Mouse (Mus musculus) hindbrain, embryonic 16.5 days (tissue): ENCODE measurements at regions not wholly inside any gene's neighbourhood (a gene's known extent, or its start where the extent isn't known, plus 50 kb on each side); places are given as distances from the start of the nearest gene placed in this dataset.
"Not testable (repeated sequence)": the region's sequence is repeated elsewhere in the genome, so short reads cannot be mapped to it uniquely, and the experiment has no call there.

ENCODE experiments used
- ATAC-seq: fragments of 200-750 bp; cut with Nextera tagmentation; 2 replicates; pipeline ENCODE4 v1.8.0; 2017; ENCODE audit warnings: moderate TSS enrichment, moderate library complexity
- H3K27ac ChIP-seq: fragments of 300-500 bp; sonication (generic); 2 replicates; pipeline ENCODE4 v1.5.1; 2014; ENCODE audit warnings: low read depth, mild to moderate bottlenecking, control low read depth, low read length, moderate library complexity
- H3K27me3 ChIP-seq: fragments of 300-500 bp; sonication (generic); replicated peaks from 2 replicates; pipeline ENCODE4 v1.6.1; 2014; ENCODE audit warnings: low read length; ENCODE audit not compliant: control insufficient read depth, insufficient read depth
- H3K36me3 ChIP-seq: fragments of 300-500 bp; sonication (generic); 2 replicates; pipeline ENCODE4 v1.6.1; 2014; ENCODE audit warnings: mild to moderate bottlenecking, low read length, moderate library complexity, mixed read lengths; ENCODE audit not compliant: control insufficient read depth, insufficient read depth
- H3K4me1 ChIP-seq: fragments of 300-500 bp; sonication (generic); 2 replicates; pipeline ENCODE4 v1.6.1; 2014; ENCODE audit warnings: low read depth, low read length; ENCODE audit not compliant: control insufficient read depth, insufficient read depth
- H3K4me2 ChIP-seq: fragments of 300-500 bp; sonication (generic); 2 replicates; pipeline ENCODE4 v1.6.1; 2014; ENCODE audit warnings: mild to moderate bottlenecking, low read length, control low read depth, moderate library complexity
- H3K4me3 ChIP-seq: fragments of 300-500 bp; sonication (generic); 2 replicates; pipeline ENCODE4 v1.5.1; 2014; ENCODE audit warnings: mild to moderate bottlenecking, low read length, control low read depth, moderate library complexity
- H3K9ac ChIP-seq: fragments of 300-500 bp; sonication (generic); 2 replicates; pipeline ENCODE4 v1.6.1; 2014; ENCODE audit warnings: low read depth, mild to moderate bottlenecking, control low read depth, low read length, moderate library complexity
- H3K9me3 ChIP-seq: fragments of 300-500 bp; sonication (generic); 2 replicates; pipeline ENCODE4 v1.6.1; 2014; ENCODE audit warnings: mild to moderate bottlenecking, low read length, moderate library complexity; ENCODE audit not compliant: control insufficient read depth
- WGBS: fragments of 180-500 bp; shearing (Covaris S2); extraction: QIAGEN DNeasy Blood & Tissue Kit; methylation state at CpG from one replicate; pipeline ENCODE4 v1.1.7; 2014; 5-methylcytosine and 5-hydroxymethylcytosine counted together

GRCm38 (mm10) chr19:29869526-29869925 is 55.4 kb upstream of the Il33 start:
- WGBS: 88% methylated on average over 5 of the region's 5 CpGs

GRCm38 (mm10) chr19:29868681-29869080 is 55.9 kb upstream of the Ranbp6 start:
- H3K9ac ChIP-seq, H3K27me3 ChIP-seq, H3K4me3 ChIP-seq, H3K36me3 ChIP-seq, H3K27ac ChIP-seq, H3K9me3 ChIP-seq, ATAC-seq, H3K4me1 ChIP-seq, H3K4me2 ChIP-seq: not testable (repeated sequence)
- WGBS: 95% methylated on average over 1 of the region's 1 CpGs

More at GRCm38 (mm10) chr19:29869526-29869925, 55.4 kb upstream of the Il33 start:
- H3K27me3 ChIP-seq: no peaks in the 10 kb centered on the region
- no peaks in the 10 kb centered on the region for H3K9me3 ChIP-seq
- no peak overlapping the region for H3K9ac ChIP-seq
- ATAC-seq: no peak
- H3K36me3 ChIP-seq: no peaks in the 10 kb centered on the region
- no peaks in the 10 kb centered on the region for H3K4me1 ChIP-seq
- no peak overlapping the region for H3K4me2 ChIP-seq
- H3K27ac ChIP-seq: no peak overlapping the region
- no peak overlapping the region for H3K4me3 ChIP-seq

GRCm38 (mm10) chr19:29866822-29867221 is 54.0 kb upstream of the Ranbp6 start:
- H3K27me3 ChIP-seq: no peaks in the 10 kb centered on the region
- ATAC-seq: no peak
- H3K4me2 ChIP-seq: no peak overlapping the region
- no peak overlapping the region for H3K4me3 ChIP-seq
- H3K36me3 ChIP-seq: no peaks in the 10 kb centered on the region
- no peaks in the 10 kb centered on the region for H3K9me3 ChIP-seq
- no peak overlapping the region for H3K9ac ChIP-seq
- no peaks in the 10 kb centered on the region for H3K4me1 ChIP-seq
- no peak overlapping the region for H3K27ac ChIP-seq
- 69% methylated on average over 3 of the region's 3 CpGs for WGBS

- no peak overlapping the region for H3K4me2 ChIP-seq
- no peaks in the 10 kb centered on the region for H3K4me1 ChIP-seq
- H3K9ac ChIP-seq: no peak overlapping the region
- WGBS: 89% methylated on average over 1 of the region's 1 CpGs
- no peak overlapping the region for H3K27ac ChIP-seq
- no peak overlapping the region for H3K4me3 ChIP-seq
- H3K27me3 ChIP-seq: no peaks in the 10 kb centered on the region
- no peaks in the 10 kb centered on the region for H3K9me3 ChIP-seq
- ATAC-seq: no peak
- H3K36me3 ChIP-seq: no peaks in the 10 kb centered on the region
These were observed 52.4 kb upstream of the Ranbp6 start for GRCm38 (mm10) chr19:29865142-29865541.

- Histone ChIP-seq H3K9me3 (no peaks in the 10 kb centered on the region), H3K4me2 (no peak overlapping the region), H3K27ac (no peak overlapping the region), H3K4me1 (no peaks in the 10 kb centered on the region), H3K9ac (no peak overlapping the region), H3K4me3 (no peak overlapping the region), H3K27me3 (no peaks in the 10 kb centered on the region), H3K36me3 (no peaks in the 10 kb centered on the region)
- peak; percentile 60; the same call in 1 of the 2 replicates for ATAC-seq
These were observed 50.0 kb upstream of the Ranbp6 start for GRCm38 (mm10) chr19:29862808-29863207.
